Mouse (Mus musculus) erythroblast, embryonic 14.5 days (primary cell): ENCODE data around the gene Mnt.

Experiments
- GATA1 ChIP-seq: IDR thresholded peaks from 2 replicates; pipeline ENCODE4 v1.6.1; 2012; ENCODE audit warnings: low read length, inconsistent platforms, mixed read lengths
- TAL1 ChIP-seq: IDR thresholded peaks from 3 replicates; pipeline ENCODE4 v1.6.1; 2012; ENCODE audit warnings: low read length, inconsistent platforms, mixed read lengths

DNA sequence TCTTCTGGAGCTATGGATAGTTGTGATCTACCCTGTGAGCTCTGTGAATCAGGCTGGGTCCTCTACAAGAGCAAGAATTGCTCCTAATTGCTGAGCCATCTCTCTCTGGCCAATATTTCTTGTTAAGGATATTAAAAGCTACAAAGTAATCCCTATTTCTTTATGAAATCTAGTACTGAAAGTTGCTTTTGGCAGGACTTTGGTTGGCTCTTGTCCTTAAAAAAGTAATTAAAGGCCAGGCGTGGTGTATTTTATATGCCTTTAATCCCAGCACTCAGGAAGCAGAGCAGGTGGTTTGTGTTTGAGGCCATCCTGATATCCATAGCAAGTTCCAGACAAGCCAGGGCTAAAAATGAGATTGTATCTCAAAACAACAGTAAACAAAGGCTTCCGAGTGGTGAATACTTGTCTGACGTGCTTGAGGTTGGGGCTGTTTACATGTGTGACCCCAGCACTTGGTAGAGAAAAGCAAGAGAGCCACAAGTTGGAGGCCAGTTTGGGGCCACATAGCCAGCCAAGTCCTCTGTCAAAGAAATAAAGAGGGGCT lies 26.6 kb upstream of the Mnt start:
- no peak for TF ChIP-seq GATA1
- no peak for TF ChIP-seq TAL1
